9 mouse cellular contexts compared by ENCODE assay signal in the genomic region with DNA sequence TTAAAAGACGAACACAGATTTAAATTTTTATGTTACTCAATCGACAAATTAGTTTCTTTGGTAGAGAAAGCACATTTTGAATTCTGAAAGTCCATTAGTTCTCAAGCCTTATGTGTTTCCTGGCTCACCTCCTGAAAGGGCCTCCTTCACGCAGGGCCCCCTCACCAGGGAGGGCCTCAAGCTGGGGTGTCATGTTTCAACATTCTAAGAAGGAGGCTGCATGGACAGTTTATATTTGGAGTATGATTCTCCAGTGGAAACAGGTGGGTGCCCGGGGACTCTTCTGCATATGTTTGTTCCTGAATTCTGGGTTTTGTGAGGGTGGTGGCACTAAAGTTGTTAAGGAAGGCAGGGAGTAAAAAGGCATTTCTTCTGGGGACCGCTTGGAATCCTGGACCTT. TPM values are rescaled to one million over a fixed set of nuclear protein-coding genes. Genes with fewer than 3 reads are reported as not detected.
DNase-seq lines count a peak whose midpoint lies in the region; ATAC-seq lines count a peak whose summit lies in the region.
"Had no signal": no experiment of that assay in that cellular context is flagged by ENCODE, and none has a peak within 500 bp of the region (broad histone marks: within the 10 kb centered on the region; RNA-seq: fewer than 3 reads in every experiment).

No protein-coding gene starts in this region.

- peak overlapping the region; percentile 83 for H3K9ac ChIP-seq in heart, embryonic 14.5 days (ENCODE audit: low read length)
- H3K9ac ChIP-seq in embryonic facial prominence, embryonic 14.5 days (ENCODE audit: low read depth, low read length), result peak overlapping the region; percentile 48
- H3K9ac ChIP-seq in intestine, embryonic 15.5 days, result no peak overlapping the region
- no peak overlapping the region for H3K9ac ChIP-seq in neural tube, embryonic 14.5 days (replicated peaks; ENCODE audit: low read depth, low read length)

- WGBS in heart, embryonic 14.5 days, result 30% methylated on average over 5 of the region's 5 CpGs
- WGBS in embryonic facial prominence, embryonic 14.5 days, result 27% methylated on average over 5 of the region's 5 CpGs
- WGBS in intestine, embryonic 15.5 days, result 45% methylated on average over 5 of the region's 5 CpGs
- WGBS in neural tube, embryonic 14.5 days, result 26% methylated on average over 5 of the region's 5 CpGs

- H3K27ac ChIP-seq in heart, embryonic 14.5 days (replicated peaks in 1 of 2; ENCODE audit: control insufficient read depth in 1 of 2, insufficient read depth in 1 of 2, low read depth in 2 of 2, low read length in 2 of 2), result peak overlapping the region; percentile 80 to 87
- H3K27ac ChIP-seq in embryonic facial prominence, embryonic 14.5 days (replicated peaks; ENCODE audit: low read depth, low read length), result peak overlapping the region; percentile 92
- H3K27ac ChIP-seq in intestine, embryonic 15.5 days, result no peak overlapping the region
- H3K27ac ChIP-seq in neural tube, embryonic 14.5 days (ENCODE audit: low read depth, low read length), result peak overlapping the region; percentile 23; the same call in 1 of the 2 replicates

- DNase-seq in heart, adult 11 months, result no peak
- DNase-seq in embryonic facial prominence, embryonic 14.5 days (ENCODE audit: low spot score), result peak; percentile 79
- no peak for DNase-seq in adrenal gland, postnatal 36 days
- DNase-seq in layer of hippocampus, adult 9-11 months, result no peak

- H3K4me1 ChIP-seq in heart, embryonic 14.5 days (ENCODE audit: control insufficient read depth in 2 of 2, insufficient read depth in 2 of 2, low read length in 2 of 2), result peaks cover 3 to 5% of the 10 kb centered on the region in 2 experiments; a peak in 2 of 4 replicates
- H3K4me1 ChIP-seq in embryonic facial prominence, embryonic 14.5 days (ENCODE audit: control insufficient read depth, insufficient read depth, low read length), result no peaks in the 10 kb centered on the region
- H3K4me1 ChIP-seq in intestine, embryonic 15.5 days (replicated peaks), result no peaks in the 10 kb centered on the region
- H3K4me1 ChIP-seq in neural tube, embryonic 14.5 days (ENCODE audit: control insufficient read depth, insufficient read depth, low read length), result 0 out of 2 replicates have a peak, but pooled peaks cover 4% of the 10 kb centered on the region

- no peaks in the 10 kb centered on the region for H3K9me3 ChIP-seq in heart, embryonic 14.5 days (ENCODE audit: control insufficient read depth, low read length)
- H3K9me3 ChIP-seq in embryonic facial prominence, embryonic 14.5 days (ENCODE audit: control insufficient read depth, low read length), result no peaks in the 10 kb centered on the region
- no peaks in the 10 kb centered on the region for H3K9me3 ChIP-seq in intestine, embryonic 15.5 days
- no peaks in the 10 kb centered on the region for H3K9me3 ChIP-seq in neural tube, embryonic 14.5 days (ENCODE audit: control insufficient read depth, low read length)

- peak overlapping the region; percentile 62 for H3K4me2 ChIP-seq in heart, embryonic 14.5 days (ENCODE audit: low read length)
- peak overlapping the region; percentile 54 for H3K4me2 ChIP-seq in embryonic facial prominence, embryonic 14.5 days (ENCODE audit: low read depth, low read length)
- H3K4me2 ChIP-seq in intestine, embryonic 15.5 days (replicated peaks), result peak overlapping the region; percentile 24; the same call in 1 of the 2 replicates
- peak overlapping the region; percentile 21; the same call in 1 of the 2 replicates for H3K4me2 ChIP-seq in neural tube, embryonic 14.5 days (ENCODE audit: low read depth, low read length)

- peaks cover 18% of the 10 kb centered on the region for H3K36me3 ChIP-seq in heart, embryonic 14.5 days (ENCODE audit: control insufficient read depth, insufficient read depth, low read length)
- H3K36me3 ChIP-seq in embryonic facial prominence, embryonic 14.5 days (ENCODE audit: control insufficient read depth, insufficient read depth, low read length), result no peaks in the 10 kb centered on the region
- no peaks in the 10 kb centered on the region for H3K36me3 ChIP-seq in intestine, embryonic 15.5 days
- no peaks in the 10 kb centered on the region; the same call in 1 of the 2 replicates for H3K36me3 ChIP-seq in neural tube, embryonic 14.5 days (ENCODE audit: control insufficient read depth, insufficient read depth, low read length)

- H3K27me3 ChIP-seq in heart, embryonic 14.5 days (ENCODE audit: control insufficient read depth, insufficient read depth, low read length), result no peaks in the 10 kb centered on the region
- peaks cover 3% of the 10 kb centered on the region for H3K27me3 ChIP-seq in embryonic facial prominence, embryonic 14.5 days (replicated peaks; ENCODE audit: control insufficient read depth, insufficient read depth, low read length)
- H3K27me3 ChIP-seq in intestine, embryonic 15.5 days (replicated peaks), result no peaks in the 10 kb centered on the region
- no peaks in the 10 kb centered on the region for H3K27me3 ChIP-seq in neural tube, embryonic 14.5 days (ENCODE audit: control insufficient read depth, insufficient read depth, low read length)
- H3K27me3 ChIP-seq: CH12.LX had no signal

- H3K4me3 ChIP-seq in heart, embryonic 14.5 days (ENCODE audit: control insufficient read depth in 1 of 2, insufficient read depth in 1 of 2, low read depth in 1 of 2, low read length in 2 of 2), result peak overlapping the region; percentile 44 to 54
- H3K4me3 ChIP-seq in embryonic facial prominence, embryonic 14.5 days (ENCODE audit: low read depth, low read length), result peak overlapping the region; percentile 45
- peak overlapping the region; percentile 14; the same call in 1 of the 2 replicates for H3K4me3 ChIP-seq in intestine, embryonic 15.5 days (replicated peaks)
- H3K4me3 ChIP-seq in neural tube, embryonic 14.5 days (ENCODE audit: low read depth, low read length), result 0 out of 2 replicates have a peak overlapping the region, but pooled peaks have one; percentile 5

- no peak for ATAC-seq in heart, embryonic 14.5 days (ENCODE audit: insufficient number of reproducible peaks, insufficient read depth, low FRiP score, low read depth)
- ATAC-seq in embryonic facial prominence, embryonic 14.5 days (ENCODE audit: low read depth), result no peak
- no peak for ATAC-seq in intestine, embryonic 15.5 days
- no peak for ATAC-seq in neural tube, embryonic 14.5 days (ENCODE audit: low read depth)
- no peak for ATAC-seq in erythroblast, adult 5-6 weeks (replicated peaks; ENCODE audit: low FRiP score, poor library complexity, severe bottlenecking)

RNA-seq across cellular contexts. Expression of a gene that starts 1.4 kb away (rescaled TPM):
- polyA plus RNA-seq in heart, embryonic 14.5 days (2014; fragmentation: Nextera tagmentation; extraction: Ambion mirVana), result 4.5 and 5.0 TPM in 2 replicates
- polyA plus RNA-seq in embryonic facial prominence, embryonic 14.5 days (2014; fragmentation: Nextera tagmentation; extraction: Ambion mirVana), result 5.9 and 6.6 TPM in 2 replicates
- polyA plus RNA-seq in intestine, embryonic 15.5 days (2015; fragmentation: Nextera tagmentation; extraction: Ambion mirVana), result 2.7 and 3.3 TPM in 2 replicates
- 6.0 and 7.1 TPM in 2 replicates for polyA plus RNA-seq in neural tube, embryonic 14.5 days (2014; fragmentation: Nextera tagmentation; extraction: Ambion mirVana)
- total RNA-seq in adrenal gland, postnatal 36 days (2021), result 10 to 100 TPM; 10.2 to 12.0 TPM
- under 0.01 and 0.84 TPM in 2 replicates for total RNA-seq in erythroblast, adult 5-6 weeks (2015; ENCODE audit: low replicate concordance)
- under 0.01 and 0.14 TPM in 2 replicates for total RNA-seq in erythroblast, adult 5-6 weeks (2017; ENCODE audit: low replicate concordance)

RNA-seq across cellular contexts. Expression of a gene that starts 32.8 kb away (rescaled TPM):
- 36.5 and 39.5 TPM in 2 replicates for polyA plus RNA-seq in heart, embryonic 14.5 days (2014; fragmentation: Nextera tagmentation; extraction: Ambion mirVana)
- 47.7 and 59.2 TPM in 2 replicates for polyA plus RNA-seq in embryonic facial prominence, embryonic 14.5 days (2014; fragmentation: Nextera tagmentation; extraction: Ambion mirVana)
- polyA plus RNA-seq in intestine, embryonic 15.5 days (2015; fragmentation: Nextera tagmentation; extraction: Ambion mirVana), result 40.9 and 46.1 TPM in 2 replicates
- polyA plus RNA-seq in neural tube, embryonic 14.5 days (2014; fragmentation: Nextera tagmentation; extraction: Ambion mirVana), result 85.4 and 94.6 TPM in 2 replicates
- 10 to 100 TPM; 18.6 to 20.4 TPM for total RNA-seq in adrenal gland, postnatal 36 days (2021)
- total RNA-seq in erythroblast, adult 5-6 weeks (2015; ENCODE audit: low replicate concordance), result 0.84 and 5.0 TPM in 2 replicates
- 0.42 and 2.5 TPM in 2 replicates for total RNA-seq in erythroblast, adult 5-6 weeks (2017; ENCODE audit: low replicate concordance)

Comparison
In these comparisons a context has a peak if more than half of its experiments do, and no peak if none do; other contexts are left out.
1. H3K9ac ChIP-seq: peak in heart, embryonic 14.5 days (single experiment) and embryonic facial prominence, embryonic 14.5 days (single experiment); none in intestine, embryonic 15.5 days (single experiment) and neural tube, embryonic 14.5 days (single experiment).
2. Peak in every context shown above with its lines, with median percentiles within 50 percentile points of each other: H3K4me2 ChIP-seq and H3K4me3 ChIP-seq.